Mouse (Mus musculus) CH12.LX (cell line): ENCODE measurements around the gene Agtr1a.

Source experiments
- CTCF ChIP-seq, 2 experiments: IDR thresholded peaks in 1 of 2; conservative IDR thresholded peaks in 1 of 2; 2 replicates each; pipeline ENCODE4 v1.5.1; 2011 to 2012; ENCODE audit warnings: low read depth in 2 of 2, low read length in 2 of 2, improper control_type of control experiment in 1 of 2, inconsistent platforms in 1 of 2, mild to moderate bottlenecking in 1 of 2, moderate library complexity in 1 of 2
- EP300 ChIP-seq: IDR thresholded peaks from 2 replicates; pipeline ENCODE4 v1.6.1; 2011; ENCODE audit warnings: low read length, improper control_type of control experiment
- MYC ChIP-seq: IDR thresholded peaks from 2 replicates; pipeline ENCODE4 v1.6.1; 2011; ENCODE audit warnings: low read depth, mild to moderate bottlenecking, improper control_type of control experiment, low read length
- NELFE ChIP-seq: IDR thresholded peaks from 2 replicates; pipeline ENCODE4 v1.6.1; 2011; ENCODE audit warnings: low read depth, low read length, improper control_type of control experiment
- POLR2A ChIP-seq: IDR thresholded peaks from 2 replicates; pipeline ENCODE4 v1.6.1; 2011; ENCODE audit warnings: low read depth, mild to moderate bottlenecking, improper control_type of control experiment, low read length
- UBTF ChIP-seq: IDR thresholded peaks from 2 replicates; pipeline ENCODE4 v1.6.1; 2012; ENCODE audit warnings: low read depth, mild to moderate bottlenecking, inconsistent platforms, low read length, improper control_type of control experiment, moderate library complexity
- USF1 ChIP-seq: IDR thresholded peaks from 2 replicates; pipeline ENCODE4 v1.6.1; 2014; ENCODE audit warnings: low read depth, mild to moderate bottlenecking, inconsistent platforms, low read length, improper control_type of control experiment

- TF ChIP-seq EP300 (no peak), CTCF (conservative IDR thresholded peaks at IDR 0.05 in 1 of 2, IDR thresholded peaks at IDR 0.05 in 1 of 2; ENCODE audit: low read depth in 2 of 2, low read length in 2 of 2) (no peak), NELFE (no peak), MYC (no peak), POLR2A (no peak), USF1 (no peak), UBTF (no peak)
Observed at GRCm38 (mm10) chr13:30396431-30396830, 60.2 kb downstream of the Agtr1a start.
